Mouse (Mus musculus): Measurements from ENCODE around the gene Pwp2. TPM values are rescaled to one million over a fixed set of nuclear protein-coding genes. Genes with fewer than 3 reads are reported as not detected.
A peak's percentile ranks its signal among the peaks of the same experiment; 100 is the strongest.

The Pwp2 gene
- polyA plus RNA-seq, 1 experiment from 2014 or later: 4.2 TPM

DNA sequence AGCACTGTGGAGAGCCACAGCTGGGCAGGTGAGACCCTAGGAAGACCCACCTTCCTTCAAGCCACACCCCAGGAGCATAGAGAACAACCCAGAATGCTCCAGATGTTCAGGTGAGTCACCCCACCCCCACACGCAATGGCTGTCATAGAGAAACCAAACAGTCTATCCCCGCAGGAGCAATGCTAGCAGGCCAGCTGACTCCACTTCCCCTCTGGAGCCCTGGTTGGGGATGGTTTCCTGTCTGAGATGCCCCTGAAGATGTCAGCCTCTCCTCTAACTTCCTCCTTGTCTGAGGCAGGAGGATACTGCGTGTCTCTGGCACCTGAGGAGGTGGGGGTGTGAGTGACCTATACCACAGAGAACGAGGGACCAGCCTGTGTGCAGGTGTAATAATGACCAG lies 50.5 kb downstream of the Pwp2 start:
- Histone ChIP-seq H3K4me3 (ENCODE audit: low read depth, low read length) (no peak overlapping the region), H3K36me3 (ENCODE audit: control insufficient read depth, insufficient read depth) (no peaks in the 10 kb centered on the region), H3K9ac (ENCODE audit: low read depth, low read length) (no peak overlapping the region), H3K4me1 (replicated peaks; ENCODE audit: control insufficient read depth, insufficient read depth, low read length) (0 out of 2 replicates have a peak, but pooled peaks cover 13% of the 10 kb centered on the region), H3K27me3 (replicated peaks; ENCODE audit: control insufficient read depth, insufficient read depth, low read length) (no peaks in the 10 kb centered on the region), H3K9me3 (ENCODE audit: control insufficient read depth) (no peaks in the 10 kb centered on the region), H3K27ac (ENCODE audit: low read depth, low read length) (peak overlapping the region; percentile 79; the same call in 1 of the 2 replicates), H3K4me2 (replicated peaks; ENCODE audit: low read depth) (peak overlapping the region; percentile 24; the same call in 1 of the 2 replicates)
- WGBS: 45% methylated on average over 4 of the region's 4 CpGs
- no peak for TF ChIP-seq CTCF (IDR thresholded peaks at IDR 0.05; ENCODE audit: low read depth)
- ATAC-seq: 0 out of 2 replicates have a peak, but pooled peaks have one; percentile 9

DNA sequence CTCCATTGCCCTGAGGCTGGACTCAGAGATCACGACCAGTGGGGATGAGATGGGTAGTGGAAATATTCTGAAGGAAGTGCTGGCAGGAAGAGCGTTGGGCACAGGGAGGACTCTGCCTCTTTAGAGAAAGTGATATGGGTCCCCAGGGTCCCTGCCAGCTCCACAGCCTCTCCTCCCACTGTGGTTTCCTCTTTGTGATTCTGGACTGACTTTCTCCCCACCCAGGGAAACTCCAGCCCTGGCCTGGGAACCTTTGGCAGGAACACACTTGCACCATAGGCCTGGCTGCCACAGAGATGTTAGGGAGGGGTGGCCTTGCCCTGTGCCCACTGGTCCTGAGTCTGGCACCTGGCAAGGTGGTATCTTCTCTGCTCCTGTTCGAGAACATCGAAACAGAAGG lies 55.0 kb downstream of the Pwp2 start:
- H3K9me3 ChIP-seq (ENCODE audit: control insufficient read depth): no peaks in the 10 kb centered on the region
- H3K27ac ChIP-seq (ENCODE audit: low read depth, low read length): no peak overlapping the region
- 0 out of 2 replicates have a peak, but pooled peaks cover under 1% of the 10 kb centered on the region for H3K4me1 ChIP-seq (replicated peaks; ENCODE audit: control insufficient read depth, insufficient read depth, low read length)
- no peaks in the 10 kb centered on the region for H3K36me3 ChIP-seq (ENCODE audit: control insufficient read depth, insufficient read depth)
- no peak for TF ChIP-seq CTCF (IDR thresholded peaks at IDR 0.05; ENCODE audit: low read depth)
- no peak overlapping the region for H3K9ac ChIP-seq (ENCODE audit: low read depth, low read length)
- ATAC-seq: no peak
- no peaks in the 10 kb centered on the region for H3K27me3 ChIP-seq (replicated peaks; ENCODE audit: control insufficient read depth, insufficient read depth, low read length)
- 69% methylated on average over 4 of the region's 4 CpGs for WGBS
- no peak overlapping the region for H3K4me2 ChIP-seq (replicated peaks; ENCODE audit: low read depth)
- H3K4me3 ChIP-seq (ENCODE audit: low read depth, low read length): no peak overlapping the region

GRCm38 (mm10) chr10:78129423-78129822 lies 55.5 kb downstream of the Pwp2 start:
- H3K4me2 ChIP-seq (replicated peaks; ENCODE audit: low read depth): no peak overlapping the region
- no peaks in the 10 kb centered on the region for H3K27me3 ChIP-seq (replicated peaks; ENCODE audit: control insufficient read depth, insufficient read depth, low read length)
- ATAC-seq: no peak
- no peak for TF ChIP-seq CTCF (IDR thresholded peaks at IDR 0.05; ENCODE audit: low read depth)
- H3K9ac ChIP-seq (ENCODE audit: low read depth, low read length): no peak overlapping the region
- 59% methylated on average over 11 of the region's 11 CpGs for WGBS
- H3K9me3 ChIP-seq (ENCODE audit: control insufficient read depth): no peaks in the 10 kb centered on the region
- H3K27ac ChIP-seq (ENCODE audit: low read depth, low read length): no peak overlapping the region
- H3K4me1 ChIP-seq (replicated peaks; ENCODE audit: control insufficient read depth, insufficient read depth, low read length): no peaks in the 10 kb centered on the region
- H3K4me3 ChIP-seq (ENCODE audit: low read depth, low read length): no peak overlapping the region
- no peaks in the 10 kb centered on the region for H3K36me3 ChIP-seq (ENCODE audit: control insufficient read depth, insufficient read depth)

- Histone ChIP-seq H3K27ac (ENCODE audit: low read depth, low read length) (no peak overlapping the region), H3K36me3 (ENCODE audit: control insufficient read depth, insufficient read depth) (no peaks in the 10 kb centered on the region), H3K4me2 (replicated peaks; ENCODE audit: low read depth) (no peak overlapping the region), H3K27me3 (replicated peaks; ENCODE audit: control insufficient read depth, insufficient read depth, low read length) (no peaks in the 10 kb centered on the region), H3K9me3 (ENCODE audit: control insufficient read depth) (no peaks in the 10 kb centered on the region), H3K9ac (ENCODE audit: low read depth, low read length) (no peak overlapping the region), H3K4me1 (replicated peaks; ENCODE audit: control insufficient read depth, insufficient read depth, low read length) (no peaks in the 10 kb centered on the region), H3K4me3 (ENCODE audit: low read depth, low read length) (no peak overlapping the region)
- no peak for ATAC-seq
- WGBS: 76% methylated on average over 2 of the region's 2 CpGs
- TF ChIP-seq CTCF (IDR thresholded peaks at IDR 0.05; ENCODE audit: low read depth): no peak
These were observed 56.3 kb downstream of the Pwp2 start for GRCm38 (mm10) chr10:78128647-78129046.

DNA sequence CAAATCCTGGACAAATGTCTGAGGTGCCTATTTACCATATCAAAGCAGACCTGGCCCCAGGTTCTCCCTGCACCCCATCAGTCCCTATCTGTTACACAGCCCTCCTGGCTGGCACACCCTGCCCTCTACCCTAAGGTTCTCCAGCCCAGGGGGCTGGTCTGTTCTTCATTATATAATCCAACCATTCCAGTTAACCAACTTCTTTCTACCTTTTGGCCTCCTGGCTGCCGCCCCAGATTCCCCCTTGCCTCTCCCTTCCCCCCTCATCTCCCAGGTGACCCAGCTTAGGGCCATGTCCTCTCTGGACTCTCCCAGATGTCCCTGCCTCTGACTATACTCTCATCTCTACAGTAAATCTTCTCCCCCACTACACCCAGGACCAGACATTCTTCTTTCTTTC lies 57.0 kb downstream of the Pwp2 start:
- no peak for ATAC-seq
- 31% methylated on average over 1 of the region's 1 CpGs for WGBS
- H3K4me1 ChIP-seq (replicated peaks; ENCODE audit: control insufficient read depth, insufficient read depth, low read length): no peaks in the 10 kb centered on the region
- TF ChIP-seq CTCF (IDR thresholded peaks at IDR 0.05; ENCODE audit: low read depth): no peak
- H3K9me3 ChIP-seq (ENCODE audit: control insufficient read depth): no peaks in the 10 kb centered on the region
- no peak overlapping the region for H3K27ac ChIP-seq (ENCODE audit: low read depth, low read length)
- no peak overlapping the region for H3K4me2 ChIP-seq (replicated peaks; ENCODE audit: low read depth)
- H3K36me3 ChIP-seq (ENCODE audit: control insufficient read depth, insufficient read depth): no peaks in the 10 kb centered on the region
- H3K4me3 ChIP-seq (ENCODE audit: low read depth, low read length): no peak overlapping the region
- no peaks in the 10 kb centered on the region for H3K27me3 ChIP-seq (replicated peaks; ENCODE audit: control insufficient read depth, insufficient read depth, low read length)
- no peak overlapping the region for H3K9ac ChIP-seq (ENCODE audit: low read depth, low read length)

GRCm38 (mm10) chr10:78127046-78127870 lies 57.7 kb downstream of the Pwp2 start:
- TF ChIP-seq CTCF (IDR thresholded peaks at IDR 0.05; ENCODE audit: low read depth): no peak
- WGBS: 71% methylated on average over 9 of the region's 9 CpGs
- Histone ChIP-seq H3K27ac (ENCODE audit: low read depth, low read length) (no peak overlapping the region), H3K36me3 (ENCODE audit: control insufficient read depth, insufficient read depth) (no peaks in the 10 kb centered on the region), H3K4me2 (replicated peaks; ENCODE audit: low read depth) (no peak overlapping the region), H3K9me3 (ENCODE audit: control insufficient read depth) (no peaks in the 10 kb centered on the region), H3K4me1 (replicated peaks; ENCODE audit: control insufficient read depth, insufficient read depth, low read length) (no peaks in the 10 kb centered on the region), H3K27me3 (replicated peaks; ENCODE audit: control insufficient read depth, insufficient read depth, low read length) (no peaks in the 10 kb centered on the region), H3K9ac (ENCODE audit: low read depth, low read length) (no peak overlapping the region), H3K4me3 (ENCODE audit: low read depth, low read length) (no peak overlapping the region)
- peak; percentile 19; the same call in 1 of the 2 replicates for ATAC-seq
